Mouse (Mus musculus) left cerebral cortex, postnatal 25 days (tissue): Measurements from ENCODE around the gene Ugt1a10. TPM values are rescaled to one million over a fixed set of nuclear protein-coding genes. Genes with fewer than 3 reads are reported as not detected.

ENCODE experiments used
- DNase-seq, 2 experiments: peaks; one replicate each; pipeline ENCODE4 v3.0.0; 2022; ENCODE audit warnings: low spot score in 2 of 2, mixed read lengths in 1 of 2
- intact Hi-C: fragments of 180-260 bp; cut with DNase I; formaldehyde crosslinking; loops from one replicate; pipeline ENCODE4 v1.15.1; 2025
- total RNA-seq, 2 experiments: library from RNA; stranded (reverse); gene quantifications; 2 replicates each; pipeline ENCODE4 v1.2.3; 2021

Ugt1a10 gene
- total RNA-seq, 2 experiments from 2014 or later: not detected

DNA sequence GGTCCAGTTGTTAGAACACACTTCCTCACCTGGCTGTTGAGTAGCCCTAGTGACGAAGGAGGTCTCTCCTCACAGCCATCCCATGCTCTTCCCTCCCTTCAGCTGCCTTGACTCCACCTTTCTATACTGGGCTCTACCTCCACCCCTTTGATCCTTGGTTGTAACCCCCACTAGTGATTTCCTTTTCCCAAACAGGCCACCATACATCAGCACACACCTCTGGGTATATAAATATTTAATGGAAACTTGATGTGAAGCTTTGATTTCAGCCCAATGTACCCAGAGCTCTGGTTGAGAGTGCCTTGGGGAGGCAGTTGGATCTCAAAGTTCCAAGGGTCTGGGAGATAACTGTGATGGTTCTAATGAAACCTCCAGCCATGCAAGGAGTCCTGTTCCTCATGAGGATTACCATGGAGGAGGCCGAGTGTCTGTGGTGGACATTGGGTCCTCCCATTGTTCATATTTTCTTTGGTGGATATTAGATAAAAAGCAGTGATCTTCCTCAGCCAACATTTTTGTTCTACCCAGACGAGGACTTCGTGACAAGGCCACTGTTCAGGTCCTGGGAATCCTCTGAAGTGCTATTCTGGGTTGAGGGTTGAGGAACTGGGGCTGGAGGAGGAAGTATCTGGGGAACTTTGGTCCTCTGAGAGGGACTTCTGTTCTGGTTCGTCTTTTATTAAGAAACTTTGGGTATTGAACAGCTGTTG, 171.6 kb downstream of the Ugt1a10 start, which contains the start of gene Mroh2a:
Gene Mroh2a (plus strand): TSS at position 317 of the 710 bp plus-strand sequence.
- intact Hi-C loops: no loop called here

DNA sequence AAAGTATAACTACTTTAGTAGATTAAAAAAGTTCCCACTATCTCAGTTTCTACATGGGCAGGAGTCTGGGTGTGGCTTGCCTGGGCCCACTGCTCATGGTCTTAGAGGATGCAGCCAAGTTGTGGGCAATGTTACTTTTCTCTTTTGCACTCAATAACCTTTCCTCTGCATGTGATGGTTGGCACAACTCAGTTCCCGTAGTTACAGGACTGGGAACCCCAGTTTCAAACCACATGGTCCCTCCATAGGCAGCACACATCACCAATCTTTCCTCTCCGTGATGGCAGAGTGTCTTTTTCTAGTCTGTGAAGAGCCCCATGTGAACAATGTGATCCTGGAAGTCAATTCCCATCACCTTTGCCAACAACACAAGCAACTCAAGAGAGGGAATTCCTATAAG, 172.3 kb downstream of the Ugt1a10 start:
- intact Hi-C loops: no loop called here
- no peak for DNase-seq

More for the DNA sequence above, 171.6 kb downstream of the Ugt1a10 start, which contains the start of gene Mroh2a:
- no peak for DNase-seq

DNA sequence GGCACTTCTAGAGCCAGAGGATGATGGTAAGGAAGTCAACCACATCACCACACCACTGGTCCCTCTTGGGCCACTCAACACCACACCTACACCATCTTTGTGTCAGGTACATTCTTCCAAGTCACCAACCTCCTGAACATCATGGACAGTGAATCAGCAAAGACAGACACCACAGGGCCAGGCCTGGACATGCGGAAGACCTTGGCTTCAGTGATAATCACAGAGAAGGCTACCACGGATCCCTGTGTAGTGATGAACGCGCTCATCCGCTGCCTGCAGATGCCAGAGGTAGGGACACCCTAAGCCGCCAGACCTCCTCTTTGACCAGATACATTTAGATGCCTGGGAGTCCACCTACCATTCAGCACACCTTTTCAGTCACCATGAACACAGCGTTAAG, 172.9 kb downstream of the Ugt1a10 start:
- DNase-seq: no peak

DNA sequence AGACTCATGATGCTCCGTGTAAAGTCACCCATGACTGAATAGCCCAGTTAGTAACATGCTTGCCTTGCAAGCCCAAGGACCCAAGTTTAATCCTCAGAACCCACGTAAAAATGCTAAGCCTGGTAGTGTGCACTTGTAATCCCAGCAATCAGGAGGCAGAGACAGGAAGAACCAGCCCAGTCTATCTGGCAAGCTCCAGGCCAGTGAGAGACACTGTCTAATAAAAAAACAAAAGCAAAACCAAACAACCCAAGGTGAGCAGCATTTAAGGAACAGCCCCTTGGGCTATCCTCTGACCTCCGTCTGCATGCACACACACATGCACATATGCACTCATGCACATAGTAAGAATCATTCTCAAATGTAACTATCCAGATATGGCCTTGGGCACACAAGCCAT, 174.4 kb downstream of the Ugt1a10 start:
- intact Hi-C loops: no loop called here
- no peak for DNase-seq

More for the DNA sequence above, 172.9 kb downstream of the Ugt1a10 start:
- intact Hi-C loops: no loop called here

DNA sequence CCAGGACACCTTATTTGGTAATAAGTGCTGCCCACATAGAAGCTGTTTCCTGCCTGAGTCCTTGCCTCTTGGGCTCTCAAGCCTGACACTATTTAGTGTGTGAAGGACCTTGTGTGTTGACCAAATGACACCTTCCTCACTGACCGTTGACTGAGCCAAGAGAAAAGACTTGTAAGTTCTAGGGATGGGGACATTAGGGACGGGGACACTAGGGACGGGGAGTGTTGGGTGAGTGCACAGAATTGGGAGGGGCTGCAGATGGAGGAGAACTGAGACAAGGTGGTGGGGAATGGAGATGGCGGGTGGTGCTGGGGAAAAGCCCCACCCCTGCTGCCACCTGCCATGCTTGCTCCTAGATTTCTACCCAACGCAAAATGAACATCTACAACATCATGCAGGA, 174.8 kb downstream of the Ugt1a10 start:
- no peak for DNase-seq
- intact Hi-C loops: no loop called here

DNA sequence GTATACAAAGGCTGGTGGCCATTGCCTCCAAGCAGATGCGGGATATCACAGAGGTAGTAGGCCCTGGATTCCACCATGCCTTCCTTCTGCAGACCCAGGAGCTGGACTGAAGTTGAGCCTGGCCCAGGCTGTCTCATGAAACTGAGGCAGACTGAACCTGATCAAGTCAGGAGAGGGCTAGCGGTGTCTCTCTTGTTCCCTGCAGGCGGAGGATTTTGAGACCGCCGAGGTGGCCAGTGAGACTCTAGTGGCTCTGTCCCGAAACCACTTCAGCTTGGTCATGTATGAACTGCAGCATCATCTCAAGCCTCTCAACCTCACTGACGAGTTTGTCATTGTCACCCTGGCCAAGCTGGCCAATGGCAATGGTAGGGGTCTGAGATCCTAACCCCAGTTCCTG, 175.2 kb downstream of the Ugt1a10 start:
- no peak for DNase-seq
- intact Hi-C loops: no loop called here

DNA sequence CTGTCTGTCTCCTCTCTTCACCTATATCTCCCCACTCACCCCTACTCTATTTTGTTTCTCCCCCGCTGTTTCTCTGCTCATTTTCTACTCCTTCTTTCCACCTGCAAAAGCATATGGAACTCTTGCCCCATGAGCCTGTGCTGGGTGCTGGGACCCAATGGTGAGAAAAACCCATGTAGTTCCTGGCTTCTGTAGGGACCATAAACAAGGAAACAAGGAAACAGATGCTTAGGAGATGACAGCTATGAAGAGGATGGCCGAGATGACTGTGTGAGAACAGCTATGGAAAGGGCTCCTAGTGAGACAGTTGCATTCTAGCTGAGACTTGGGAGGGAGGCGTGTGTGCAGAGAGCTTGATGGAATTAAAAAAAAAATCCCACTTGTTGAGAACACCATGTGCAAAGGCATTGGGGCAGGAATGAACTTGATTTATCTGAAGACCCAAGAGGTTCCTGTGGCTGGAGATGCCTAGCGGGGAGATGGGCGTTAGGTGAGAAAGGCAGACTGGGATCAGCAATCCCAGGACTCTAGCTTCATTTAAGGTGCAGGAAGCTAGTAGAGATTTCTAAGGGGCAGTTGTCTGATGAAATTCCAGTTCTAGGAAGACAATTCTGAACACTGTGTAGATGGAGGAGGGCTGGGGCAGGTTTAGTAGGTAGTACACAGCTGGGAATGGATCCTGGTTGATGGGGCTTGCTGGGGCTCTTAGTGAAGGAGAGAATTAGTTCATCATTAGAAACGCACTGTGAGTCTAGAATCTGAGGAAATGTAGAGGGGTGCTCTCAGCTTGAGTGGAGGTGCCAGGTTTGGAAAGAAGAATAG, 176.0 kb downstream of the Ugt1a10 start:
- no peak for DNase-seq
- intact Hi-C loops: no loop called here

DNA sequence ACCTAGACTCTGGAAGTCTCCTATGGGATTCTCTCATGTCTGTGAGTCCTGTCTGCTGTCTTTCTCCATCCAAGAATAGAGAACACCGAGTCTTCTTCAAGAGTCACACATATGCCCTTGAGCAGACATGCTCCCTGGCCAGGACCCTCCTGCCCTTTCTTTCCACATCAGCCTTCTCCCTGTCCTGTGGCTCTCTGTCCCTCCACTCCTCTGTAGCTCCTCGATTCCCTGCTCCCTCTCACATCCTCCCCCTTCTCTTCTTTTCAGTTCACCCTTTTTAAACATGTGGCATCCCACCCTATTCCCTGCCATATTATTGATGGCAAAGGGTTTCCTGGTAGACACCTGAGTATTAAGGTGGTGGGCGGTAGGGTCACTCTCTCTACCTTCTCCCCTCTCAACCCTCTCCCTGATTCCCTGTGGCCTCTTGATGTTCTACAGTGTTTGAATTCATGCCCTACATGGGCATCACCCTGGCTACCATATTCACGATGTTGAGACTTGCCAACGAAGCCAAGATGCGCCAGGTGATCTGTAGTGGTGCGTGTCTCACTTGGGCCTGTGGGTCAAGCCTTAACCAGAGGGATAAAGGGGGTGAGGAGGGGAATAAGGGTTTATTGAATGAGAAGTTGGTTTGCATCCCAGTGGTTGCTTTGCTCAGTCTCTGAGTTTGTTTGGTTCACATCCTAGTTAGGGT, 176.8 kb downstream of the Ugt1a10 start:
- no peak for DNase-seq
- intact Hi-C loops: no loop called here

DNA sequence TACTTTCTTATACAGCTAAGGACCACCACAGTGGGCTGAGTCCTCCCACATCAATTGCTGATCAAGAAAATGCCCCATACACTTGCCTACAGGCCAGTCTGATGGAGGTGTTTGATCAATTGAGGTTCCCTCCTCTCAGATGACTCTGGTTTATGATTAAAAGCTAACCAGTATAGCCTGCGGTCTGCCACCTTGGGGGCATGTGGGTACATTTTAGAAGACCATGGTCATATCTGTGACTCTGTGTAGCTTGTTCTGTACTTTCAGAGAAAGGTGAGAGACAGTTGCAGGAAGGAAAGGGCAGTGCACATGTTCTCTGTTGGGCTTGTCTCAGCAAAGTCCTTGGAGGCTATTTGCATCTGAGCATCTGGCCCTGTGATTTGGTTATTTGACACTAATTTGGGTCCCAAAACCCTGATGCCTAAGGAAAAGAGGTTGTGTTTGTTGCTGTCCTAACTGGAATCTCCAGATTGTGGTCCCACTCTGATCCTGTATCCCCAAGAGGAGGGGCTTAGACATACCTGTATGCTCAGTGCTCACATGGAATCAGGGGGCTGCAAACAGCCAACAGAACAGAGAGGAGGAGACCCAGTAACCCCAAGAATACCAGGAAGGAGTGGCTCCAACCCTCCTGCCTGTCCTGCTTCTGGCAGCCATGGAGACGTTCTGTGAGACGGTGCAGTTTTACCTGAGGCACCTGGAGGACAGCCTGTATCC, 177.6 kb downstream of the Ugt1a10 start:
- no peak for DNase-seq
- intact Hi-C loops: no loop called here

DNA sequence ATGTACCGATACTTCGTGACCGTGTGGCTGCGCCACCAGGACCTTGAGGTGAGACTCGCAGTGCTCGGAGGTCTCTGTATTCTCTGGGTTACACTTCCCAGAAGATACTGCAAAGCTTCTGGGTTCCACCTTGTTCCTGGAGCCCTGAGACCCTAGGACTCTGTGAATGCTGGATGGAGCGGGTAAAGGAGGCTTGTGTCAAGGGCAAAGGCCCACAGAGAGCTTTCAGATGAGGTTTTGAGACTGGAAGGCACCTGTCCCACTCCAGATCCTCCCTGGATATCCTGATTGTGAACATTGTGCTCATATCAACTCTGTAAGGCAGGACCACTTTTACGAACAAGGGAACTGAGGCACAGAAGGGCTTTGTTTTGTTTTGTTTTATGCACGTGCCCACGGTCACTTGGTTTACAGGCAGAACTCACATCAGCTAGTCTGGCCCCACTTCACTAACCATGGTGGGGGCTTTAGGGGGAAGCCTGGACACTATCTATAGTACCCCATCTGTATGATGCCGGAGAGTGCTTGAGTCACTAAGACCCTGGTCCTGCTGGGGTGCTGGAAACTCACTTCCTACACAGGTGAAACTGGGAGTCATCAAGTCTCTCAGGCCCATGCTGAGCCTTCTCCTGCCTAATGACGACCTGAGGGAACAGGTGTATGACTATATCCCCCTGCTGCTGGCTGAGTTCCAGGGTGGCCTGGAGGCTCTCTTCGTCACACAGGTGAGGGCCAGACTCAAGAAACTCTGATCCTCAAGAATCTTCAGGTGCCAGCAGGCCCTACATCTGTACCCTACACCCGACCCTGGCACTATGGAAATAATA, 178.4 kb downstream of the Ugt1a10 start:
- intact Hi-C loops: no loop called here
- DNase-seq: no peak

DNA sequence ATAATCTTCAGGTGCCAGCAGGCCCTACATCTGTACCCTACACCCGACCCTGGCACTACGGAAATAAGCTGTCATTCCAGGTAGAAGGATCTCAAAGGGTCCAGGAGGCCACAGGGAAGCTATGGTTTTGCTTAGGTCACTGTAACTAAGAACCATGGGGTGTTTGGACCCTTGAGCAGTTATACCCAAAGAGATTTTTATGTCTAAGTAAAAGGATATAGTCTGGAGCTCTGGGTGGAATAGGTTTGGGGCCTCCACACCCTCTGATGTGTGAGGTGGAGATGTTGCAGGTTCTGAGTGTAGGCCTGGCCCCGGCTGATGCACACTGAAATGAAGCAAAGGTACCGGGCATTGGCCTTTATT, 179.0 kb downstream of the Ugt1a10 start:
- no peak for DNase-seq
- intact Hi-C loops: no loop called here

DNA sequence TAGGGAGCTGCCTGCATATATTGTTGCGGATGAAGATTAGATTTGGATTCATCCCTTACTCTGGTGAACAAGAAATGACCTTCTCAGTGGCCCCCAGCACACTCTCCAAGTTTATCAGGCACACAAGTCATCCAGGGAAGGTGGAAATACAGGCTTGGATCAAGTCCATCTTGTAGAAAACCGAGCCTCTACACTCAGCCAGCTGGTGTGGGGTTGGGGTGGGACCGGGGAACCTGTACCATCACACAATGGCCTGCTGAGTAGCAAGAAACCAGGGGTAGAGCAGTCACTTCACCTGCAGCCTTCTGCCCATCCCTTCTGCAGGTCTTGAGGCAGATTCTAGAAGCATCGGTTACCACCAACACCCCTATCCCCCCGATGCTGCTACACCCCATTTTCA, 179.5 kb downstream of the Ugt1a10 start:
- intact Hi-C loops: no loop called here
- no peak for DNase-seq

DNA sequence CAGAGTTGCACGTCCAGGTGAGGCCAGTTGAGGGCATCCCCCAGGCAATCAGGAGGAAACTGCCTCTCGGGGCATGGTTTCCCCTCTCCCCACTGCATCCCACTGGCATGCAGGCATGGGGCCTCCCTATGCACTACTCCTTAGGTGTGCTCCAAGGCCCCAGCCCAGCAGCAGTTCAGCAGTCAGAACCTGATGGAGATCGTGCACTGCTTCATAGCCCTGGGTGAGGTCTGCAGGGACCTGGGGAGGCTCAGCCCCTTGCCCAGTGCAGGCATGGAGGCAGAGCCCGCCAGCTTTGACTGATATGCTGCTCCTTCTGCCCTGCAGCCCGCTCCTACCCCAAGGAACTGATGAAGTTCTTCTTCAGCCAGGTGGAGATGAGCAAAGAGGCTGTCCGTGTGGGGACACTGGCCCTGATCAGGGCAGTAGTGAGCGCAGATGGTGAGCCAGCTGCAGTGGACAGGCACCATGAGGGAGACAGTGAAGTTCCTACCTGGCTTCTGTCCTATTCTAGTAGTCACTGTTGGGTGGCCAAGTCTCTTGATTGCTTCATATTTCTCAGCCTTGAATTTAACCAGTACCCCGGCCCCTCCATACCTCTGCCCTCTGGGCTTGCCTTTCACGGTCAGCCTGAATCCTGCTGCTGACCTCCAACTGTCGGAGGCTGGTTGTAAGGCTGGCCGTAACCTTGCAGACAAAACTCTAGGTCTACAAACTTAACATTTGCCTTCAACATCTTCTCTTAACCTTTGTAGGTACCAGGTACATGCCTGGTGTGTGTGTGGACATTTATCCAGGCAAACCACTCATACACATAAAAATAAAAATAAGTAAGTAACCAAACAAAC, 180.1 kb downstream of the Ugt1a10 start:
- DNase-seq: no peak
- intact Hi-C loops: no loop called here

DNA sequence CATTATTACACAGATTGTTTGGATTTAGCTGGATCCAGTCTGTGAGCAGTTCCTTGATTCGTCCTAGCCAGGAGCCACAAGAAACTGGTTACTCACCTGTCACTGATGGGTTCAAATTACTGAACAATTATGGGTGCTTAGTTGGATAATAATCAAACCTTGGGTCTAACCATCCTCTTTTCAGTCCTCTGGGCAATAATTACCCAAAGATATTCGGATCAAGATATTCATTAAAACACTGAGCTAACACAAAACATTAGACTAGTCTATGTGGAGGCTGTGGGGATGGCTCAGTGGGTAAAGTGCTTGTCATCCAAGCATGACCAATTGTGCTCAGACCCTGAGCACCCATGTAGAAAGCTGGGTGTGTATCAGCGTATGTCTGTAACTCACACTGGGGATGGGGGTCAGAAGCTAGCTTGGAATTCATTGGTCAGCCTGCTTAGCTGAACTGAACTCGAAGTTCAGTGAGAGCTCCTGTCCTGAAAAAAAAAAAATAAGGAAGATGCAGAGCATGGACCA, 180.8 kb downstream of the Ugt1a10 start:
- no peak for DNase-seq
- intact Hi-C loops: no loop called here

DNA sequence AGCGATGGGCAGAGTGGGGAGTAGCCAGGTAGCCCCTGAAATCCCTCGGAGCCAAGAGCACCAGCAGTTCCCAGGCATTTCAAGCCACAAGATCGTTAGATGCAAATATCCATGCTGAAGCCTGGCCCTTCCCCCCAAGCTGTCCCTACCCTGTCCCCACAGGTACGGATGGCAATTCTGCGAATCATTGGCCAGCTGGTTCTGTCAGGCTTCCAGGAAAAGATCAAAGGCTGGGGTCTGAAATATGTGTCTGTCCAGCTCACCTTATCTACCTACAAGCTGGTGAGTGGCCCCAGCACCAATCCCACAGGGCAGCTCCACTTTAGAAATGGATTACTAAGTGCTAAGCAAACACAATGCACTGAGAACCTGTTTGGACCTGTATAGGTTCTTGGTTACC, 182.1 kb downstream of the Ugt1a10 start:
- no peak for DNase-seq
- intact Hi-C loops: no loop called here

DNA sequence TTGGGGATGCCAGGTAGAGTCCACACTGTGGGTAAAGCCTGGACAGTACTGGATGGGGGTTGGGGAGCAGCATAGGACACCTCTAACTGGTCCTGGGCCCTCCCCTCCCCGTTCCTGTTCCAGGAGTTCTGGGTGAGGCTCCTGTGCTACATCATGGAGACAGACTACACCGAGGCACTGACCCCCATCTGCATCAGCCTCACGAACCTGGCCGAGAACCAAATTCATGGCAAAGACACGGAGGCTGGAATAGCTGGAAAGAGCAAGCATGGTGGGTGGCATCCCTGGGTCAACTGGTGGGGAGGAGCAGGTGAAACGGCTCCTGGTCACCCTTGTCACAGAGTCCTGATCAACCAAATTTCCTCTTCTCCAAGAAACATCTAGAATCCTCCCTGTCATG, 183.6 kb downstream of the Ugt1a10 start:
- no peak for DNase-seq
- intact Hi-C loops: no loop called here

DNA sequence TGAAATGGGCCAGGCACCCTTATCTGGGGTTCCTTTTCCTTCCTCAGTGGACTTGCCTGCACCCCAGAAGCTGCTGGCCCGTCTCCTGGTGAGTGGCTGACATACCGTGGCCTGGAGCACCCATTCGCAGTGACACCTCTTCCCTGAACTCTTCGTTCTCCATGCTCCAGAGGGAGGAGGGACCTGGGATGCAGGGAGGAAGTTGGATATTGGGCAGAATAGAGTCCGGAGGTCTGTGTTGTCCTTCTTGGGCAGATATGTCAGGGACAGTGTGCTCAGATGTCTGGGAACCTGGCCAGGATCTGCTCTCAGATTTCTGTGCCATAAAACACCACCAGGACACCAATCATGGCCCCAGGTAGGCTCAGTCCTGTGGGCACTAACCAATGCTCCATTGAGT, 184.9 kb downstream of the Ugt1a10 start:
- intact Hi-C loops: no loop called here
- no peak for DNase-seq

DNA sequence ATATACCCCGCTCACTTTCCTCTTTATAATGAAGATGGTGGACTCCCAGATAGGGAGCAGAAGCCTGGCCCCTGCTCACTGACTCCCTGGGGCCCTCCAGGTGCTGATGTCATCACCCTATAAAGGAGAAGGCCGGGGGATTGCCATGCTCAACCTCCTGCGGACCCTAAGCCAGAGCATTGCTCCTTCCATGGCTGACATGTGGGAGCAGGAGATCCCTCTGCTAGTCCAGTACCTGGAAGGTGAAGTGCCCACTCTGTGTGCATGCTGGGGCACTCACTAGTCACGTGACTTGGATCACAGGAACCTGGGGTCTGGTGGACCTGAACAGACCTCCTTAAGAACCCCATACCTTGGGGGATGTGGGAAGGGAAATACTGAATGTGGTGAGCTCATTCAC, 185.4 kb downstream of the Ugt1a10 start:
- DNase-seq: no peak
- intact Hi-C loops: no loop called here
